Mouse (Mus musculus) kidney, postnatal 0 days (tissue): ENCODE measurements around the gene Lpar3. TPM values are rescaled to one million over a fixed set of nuclear protein-coding genes. Genes with fewer than 3 reads are reported as not detected.

ENCODE experiments used
- ATAC-seq: fragments of 200-750 bp; cut with Nextera tagmentation; replicated peaks from 2 replicates; pipeline ENCODE4 v1.8.0; 2017; ENCODE audit warnings: low read depth, moderate number of reproducible peaks, moderate TSS enrichment, moderate library complexity; ENCODE audit not compliant: low FRiP score
- DNase-seq: peaks from one replicate; pipeline ENCODE4 v3.0.0-alpha.2; 2016; ENCODE audit warnings: low spot score
- H3K27ac ChIP-seq: fragments of 300-500 bp; sonication (generic); 2 replicates; pipeline ENCODE4 v1.5.1; 2014; ENCODE audit warnings: mild to moderate bottlenecking
- H3K27me3 ChIP-seq: fragments of 300-500 bp; sonication (generic); 2 replicates; pipeline ENCODE4 v1.6.1; 2014; ENCODE audit warnings: low read length, mixed read lengths; ENCODE audit not compliant: insufficient read depth
- H3K36me3 ChIP-seq: fragments of 300-500 bp; sonication (generic); 2 replicates; pipeline ENCODE4 v1.6.1; 2014; ENCODE audit warnings: low read length, mixed read lengths; ENCODE audit not compliant: insufficient read depth
- H3K4me1 ChIP-seq: fragments of 300-500 bp; sonication (generic); replicated peaks from 2 replicates; pipeline ENCODE4 v1.6.1; 2014; ENCODE audit warnings: antibody characterized with exemption, low read length, mixed read lengths; ENCODE audit not compliant: insufficient read depth
- H3K4me2 ChIP-seq: fragments of 300-500 bp; sonication (generic); 2 replicates; pipeline ENCODE4 v1.6.1; 2014; ENCODE audit warnings: mild to moderate bottlenecking, low read length, moderate library complexity, mixed read lengths
- H3K4me3 ChIP-seq: fragments of 300-500 bp; sonication (generic); replicated peaks from 2 replicates; pipeline ENCODE4 v1.5.1; 2014; ENCODE audit warnings: low read depth, low read length
- H3K9ac ChIP-seq: fragments of 300-500 bp; sonication (generic); 2 replicates; pipeline ENCODE4 v1.6.1; 2014; ENCODE audit warnings: low read depth, low read length
- H3K9me3 ChIP-seq: fragments of 300-500 bp; sonication (generic); replicated peaks from 2 replicates; pipeline ENCODE4 v1.6.1; 2016; ENCODE audit warnings: low read length, inconsistent platforms, mixed read lengths
- CTCF ChIP-seq: IDR thresholded peaks from 2 replicates; pipeline ENCODE4 v1.5.1; 2016; ENCODE audit warnings: antibody characterized with exemption, low read depth, mild to moderate bottlenecking, moderate library complexity
- WGBS: fragments of 180-500 bp; shearing (Covaris S2); extraction: QIAGEN DNeasy Blood & Tissue Kit; methylation state at CpG from one replicate; pipeline ENCODE4 v1.1.7; 2014; 5-methylcytosine and 5-hydroxymethylcytosine counted together
- polyA plus RNA-seq: library from polyadenylated mRNA; unstranded; fragments of >200 nt; fragmentation: Nextera tagmentation; extraction: Ambion mirVana; gene quantifications from 2 replicates; pipeline ENCODE4 v1.2.1, GENCODE M21; 2015

Lpar3 gene
- polyA plus RNA-seq, 1 experiment from 2014 or later = 2.6 TPM

DNA sequence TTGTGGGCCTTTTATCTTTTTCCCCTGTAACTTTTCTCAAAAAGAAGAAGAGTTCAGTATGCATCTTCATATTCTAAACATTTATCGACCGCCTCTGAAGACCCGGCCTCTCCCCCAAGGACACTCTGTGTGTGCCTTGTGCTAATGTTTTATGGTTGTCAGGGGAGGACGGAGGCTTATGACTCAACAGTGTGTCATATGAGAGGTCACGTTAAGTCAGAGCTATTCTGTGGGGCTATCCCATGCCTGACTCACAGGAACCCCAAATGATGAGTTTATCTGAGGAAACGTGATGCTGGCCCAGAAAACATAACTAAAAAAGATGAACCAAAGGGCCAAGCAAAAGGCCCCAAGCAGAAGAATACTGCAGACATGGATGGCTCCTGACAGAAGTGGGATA, 31.0 kb downstream of the Lpar3 start:
- 65% methylated on average over 6 of the region's 6 CpGs for WGBS
- H3K36me3 ChIP-seq = no peaks in the 10 kb centered on the region
- H3K4me3 ChIP-seq = no peak overlapping the region
- no peaks in the 10 kb centered on the region for H3K4me1 ChIP-seq
- no peak for DNase-seq
- no peak overlapping the region for H3K9ac ChIP-seq
- no peaks in the 10 kb centered on the region for H3K9me3 ChIP-seq
- no peak for TF ChIP-seq CTCF
- H3K27me3 ChIP-seq = no peaks in the 10 kb centered on the region
- no peak for ATAC-seq
- no peak overlapping the region for H3K4me2 ChIP-seq
- H3K27ac ChIP-seq = no peak overlapping the region

- no peaks in the 10 kb centered on the region for H3K27me3 ChIP-seq
- H3K9me3 ChIP-seq = no peaks in the 10 kb centered on the region
- ATAC-seq = peak; percentile 43; the same call in 1 of the 2 replicates
- H3K36me3 ChIP-seq = no peaks in the 10 kb centered on the region
- DNase-seq = peak; percentile 59
- H3K4me2 ChIP-seq = no peak overlapping the region
- TF ChIP-seq CTCF = no peak
- WGBS = 32% methylated on average over 3 of the region's 3 CpGs
- H3K9ac ChIP-seq = no peak overlapping the region
- H3K4me3 ChIP-seq = no peak overlapping the region
- H3K4me1 ChIP-seq = no peaks in the 10 kb centered on the region
- no peak overlapping the region for H3K27ac ChIP-seq
These were observed 33.1 kb downstream of the Lpar3 start for GRCm38 (mm10) chr3:146253736-146254320.

DNA sequence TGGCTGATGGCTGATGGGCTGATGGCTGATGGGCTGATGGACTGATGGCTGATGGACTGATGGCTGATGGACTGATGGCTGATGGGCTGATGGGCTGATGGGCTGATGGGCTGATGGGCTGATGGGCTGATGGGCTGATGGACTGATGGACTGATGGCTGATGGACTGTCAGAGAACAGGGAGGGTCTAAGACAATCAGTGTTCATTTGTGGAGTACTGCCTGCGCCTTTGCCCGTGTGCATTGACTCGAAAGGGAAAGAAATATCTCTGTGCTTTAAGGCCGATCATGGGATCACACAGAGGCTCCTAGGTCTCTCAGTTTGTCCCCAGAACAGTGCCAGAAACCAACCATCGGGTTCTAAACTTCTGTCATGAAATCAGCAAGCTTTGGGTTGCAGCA, 34.4 kb downstream of the Lpar3 start:
- no peak for ATAC-seq
- H3K4me1 ChIP-seq = no peaks in the 10 kb centered on the region
- 93% methylated on average over 5 of the region's 5 CpGs for WGBS

GRCm38 (mm10) chr3:146257483-146258122, 36.8 kb downstream of the Lpar3 start:
- no peak for TF ChIP-seq CTCF
- Histone ChIP-seq H3K27ac (no peak overlapping the region), H3K4me3 (no peak overlapping the region), H3K9me3 (no peaks in the 10 kb centered on the region), H3K36me3 (no peaks in the 10 kb centered on the region), H3K4me1 (no peaks in the 10 kb centered on the region), H3K27me3 (no peaks in the 10 kb centered on the region), H3K4me2 (no peak overlapping the region), H3K9ac (no peak overlapping the region)
- DNase-seq (no peak), ATAC-seq (no peak)
- 32% methylated on average over 10 of the region's 10 CpGs for WGBS

More for the DNA sequence above, 34.4 kb downstream of the Lpar3 start:
- H3K9ac ChIP-seq = no peak overlapping the region
- H3K4me2 ChIP-seq = no peak overlapping the region
- no peak overlapping the region for H3K4me3 ChIP-seq
- no peaks in the 10 kb centered on the region for H3K36me3 ChIP-seq
- DNase-seq = no peak
- H3K27me3 ChIP-seq = no peaks in the 10 kb centered on the region
- TF ChIP-seq CTCF = no peak
- no peak overlapping the region for H3K27ac ChIP-seq
- H3K9me3 ChIP-seq = no peaks in the 10 kb centered on the region

- TF ChIP-seq CTCF = no peak
- DNase-seq (no peak), ATAC-seq (no peak)
These were observed 39.4 kb downstream of the Lpar3 start for GRCm38 (mm10) chr3:146260203-146260602.

DNA sequence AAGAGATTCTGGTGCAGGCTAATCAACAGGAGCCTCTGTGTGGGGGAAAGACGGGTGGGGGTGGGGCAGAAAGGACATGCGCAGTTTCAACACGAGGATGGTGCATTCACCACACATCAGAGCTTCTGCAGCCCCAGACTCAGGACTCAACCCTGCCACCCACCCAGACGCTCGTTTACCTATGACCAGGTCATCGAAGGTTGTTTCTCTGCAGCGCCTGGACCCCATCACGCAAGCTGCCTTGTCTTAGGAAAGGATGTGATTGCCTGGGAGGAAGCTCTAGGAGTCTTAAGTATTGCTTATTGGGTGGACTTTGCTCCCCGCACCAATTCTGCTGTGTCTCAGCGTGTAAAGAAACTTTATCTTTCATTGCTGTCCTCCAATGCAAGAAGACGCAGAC, 40.1 kb downstream of the Lpar3 start:
- Histone ChIP-seq H3K4me1 (no peaks in the 10 kb centered on the region), H3K36me3 (no peaks in the 10 kb centered on the region), H3K27me3 (no peaks in the 10 kb centered on the region), H3K4me2 (no peak overlapping the region), H3K4me3 (no peak overlapping the region), H3K27ac (no peak overlapping the region), H3K9me3 (no peaks in the 10 kb centered on the region), H3K9ac (no peak overlapping the region)
- no peak for DNase-seq
- no peak for TF ChIP-seq CTCF
- 84% methylated on average over 11 of the region's 11 CpGs for WGBS
- no peak for ATAC-seq

More at GRCm38 (mm10) chr3:146260203-146260602, 39.4 kb downstream of the Lpar3 start:
- H3K9me3 ChIP-seq = no peaks in the 10 kb centered on the region
- H3K4me3 ChIP-seq = no peak overlapping the region
- H3K36me3 ChIP-seq = no peaks in the 10 kb centered on the region
- H3K27ac ChIP-seq = no peak overlapping the region
- 79% methylated on average over 9 of the region's 9 CpGs for WGBS
- H3K4me1 ChIP-seq = no peaks in the 10 kb centered on the region
- H3K9ac ChIP-seq = no peak overlapping the region
- H3K27me3 ChIP-seq = no peaks in the 10 kb centered on the region
- H3K4me2 ChIP-seq = no peak overlapping the region
